Mouse (Mus musculus) erythroblast, embryonic 14.5 days (primary cell): ENCODE results near the gene Tmem179.

Experiments
- GATA1 ChIP-seq: IDR thresholded peaks from 2 replicates; pipeline ENCODE4 v1.6.1; 2012; ENCODE audit warnings: low read length, inconsistent platforms, mixed read lengths
- TAL1 ChIP-seq: IDR thresholded peaks from 3 replicates; pipeline ENCODE4 v1.6.1; 2012; ENCODE audit warnings: low read length, inconsistent platforms, mixed read lengths

DNA sequence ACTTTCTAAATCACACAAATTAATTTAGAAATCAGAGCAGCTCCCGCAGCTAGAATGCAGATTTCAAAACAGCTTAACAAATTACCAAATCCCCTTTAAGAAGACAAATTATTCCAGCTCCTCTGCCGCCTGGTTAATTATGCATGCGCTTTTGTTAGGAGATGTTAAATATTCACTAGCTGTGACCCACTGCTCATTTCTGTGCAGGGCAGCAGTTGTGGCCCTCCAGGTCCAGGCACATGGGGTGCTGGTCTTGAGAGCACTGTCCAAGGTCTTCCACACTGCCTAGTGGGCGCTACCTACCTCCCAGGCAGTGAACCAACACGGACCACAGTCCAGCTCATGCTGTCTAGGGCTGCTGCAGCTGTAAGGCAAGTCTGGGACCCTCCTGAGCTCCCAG is 46.3 kb downstream of the Tmem179 start:
- no peak for TF ChIP-seq GATA1
- no peak for TF ChIP-seq TAL1
